Mouse (Mus musculus) erythroblast, embryonic 14.5 days (primary cell): ENCODE data around the gene Zfp513. TPM values are rescaled to one million over a fixed set of nuclear protein-coding genes. Genes with fewer than 3 reads are reported as not detected.
A peak's percentile ranks its signal among the peaks of the same experiment; 100 is the strongest.

Experiments used
- H3K27me3 ChIP-seq: 2 replicates; pipeline ENCODE4 v1.6.1; 2012; ENCODE audit warnings: inconsistent platforms; ENCODE audit not compliant: control insufficient read depth
- H3K36me3 ChIP-seq: 2 replicates; pipeline ENCODE4 v1.6.1; 2012; ENCODE audit warnings: mild to moderate bottlenecking, inconsistent platforms; ENCODE audit not compliant: control insufficient read depth
- H3K4me1 ChIP-seq: 2 replicates; pipeline ENCODE4 v1.6.1; 2012; ENCODE audit warnings: inconsistent platforms; ENCODE audit not compliant: control insufficient read depth
- H3K4me3 ChIP-seq: replicated peaks from 2 replicates; pipeline ENCODE3; 2012; ENCODE audit warnings: moderate library complexity, mild to moderate bottlenecking, inconsistent platforms
- H3K9me3 ChIP-seq: 2 replicates; pipeline ENCODE4 v1.6.1; 2012; ENCODE audit warnings: low read length, inconsistent platforms, mixed read lengths; ENCODE audit not compliant: control insufficient read depth
- GATA1 ChIP-seq: IDR thresholded peaks from 2 replicates; pipeline ENCODE4 v1.6.1; 2012; ENCODE audit warnings: low read length, inconsistent platforms, mixed read lengths
- TAL1 ChIP-seq: IDR thresholded peaks from 3 replicates; pipeline ENCODE4 v1.6.1; 2012; ENCODE audit warnings: low read length, inconsistent platforms, mixed read lengths
- polyA plus RNA-seq: library from polyadenylated mRNA; stranded (reverse); fragments of >175 nt; gene quantifications from 2 replicates; pipeline ENCODE4 v1.2.3, GENCODE M21; 2012

Zfp513 gene
- polyA plus RNA-seq, 1 experiment: 2.5 TPM

GRCm38 (mm10) chr5:31202933-31203332 lies 830 bp upstream of the Zfp513 start:
- Histone ChIP-seq H3K36me3 (peaks cover 96% of the 10 kb centered on the region), H3K4me3 (peak overlapping the region; percentile 84), H3K4me1 (peaks cover 35% of the 10 kb centered on the region), H3K27me3 (no peaks in the 10 kb centered on the region), H3K9me3 (no peaks in the 10 kb centered on the region)
- no peak for TF ChIP-seq TAL1
- no peak for TF ChIP-seq GATA1

- Histone ChIP-seq H3K4me1 (peaks cover 43% of the 10 kb centered on the region), H3K27me3 (no peaks in the 10 kb centered on the region), H3K9me3 (no peaks in the 10 kb centered on the region), H3K36me3 (peaks cover 96% of the 10 kb centered on the region), H3K4me3 (peak overlapping the region; percentile 84)
- TF ChIP-seq GATA1: no peak
- no peak for TF ChIP-seq TAL1
These were observed 911 bp downstream of the Zfp513 start for GRCm38 (mm10) chr5:31201042-31201741.

GRCm38 (mm10) chr5:31200327-31200768 lies 1.8 kb downstream of the Zfp513 start:
- H3K4me3 ChIP-seq: no peak overlapping the region
- H3K36me3 ChIP-seq: peaks cover 96% of the 10 kb centered on the region
- H3K4me1 ChIP-seq: peaks cover 44% of the 10 kb centered on the region
- no peaks in the 10 kb centered on the region for H3K27me3 ChIP-seq
- TF ChIP-seq TAL1: no peak
- no peak for TF ChIP-seq GATA1
- H3K9me3 ChIP-seq: no peaks in the 10 kb centered on the region

- Histone ChIP-seq H3K27me3 (no peaks in the 10 kb centered on the region), H3K4me1 (peaks cover 48% of the 10 kb centered on the region), H3K4me3 (no peak overlapping the region), H3K36me3 (peaks cover 96% of the 10 kb centered on the region), H3K9me3 (no peaks in the 10 kb centered on the region)
- TF ChIP-seq GATA1 (no peak), TAL1 (no peak)
These were observed 2.2 kb downstream of the Zfp513 start for GRCm38 (mm10) chr5:31199893-31200292.

- H3K4me1 ChIP-seq: peaks cover 53% of the 10 kb centered on the region
- H3K9me3 ChIP-seq: no peaks in the 10 kb centered on the region
- TF ChIP-seq TAL1 (no peak), GATA1 (no peak)
- no peaks in the 10 kb centered on the region for H3K27me3 ChIP-seq
- no peak overlapping the region for H3K4me3 ChIP-seq
- peaks cover 96% of the 10 kb centered on the region for H3K36me3 ChIP-seq
These were observed 2.7 kb downstream of the Zfp513 start for GRCm38 (mm10) chr5:31199321-31199892.

- H3K9me3 ChIP-seq: no peaks in the 10 kb centered on the region
- peaks cover 90% of the 10 kb centered on the region for H3K36me3 ChIP-seq
- H3K27me3 ChIP-seq: no peaks in the 10 kb centered on the region
- peaks cover 58% of the 10 kb centered on the region for H3K4me1 ChIP-seq
- no peak overlapping the region for H3K4me3 ChIP-seq
- TF ChIP-seq TAL1 (no peak), GATA1 (no peak)
These were observed 3.3 kb downstream of the Zfp513 start for GRCm38 (mm10) chr5:31198616-31199320.

GRCm38 (mm10) chr5:31198170-31198569 lies 3.9 kb downstream of the Zfp513 start:
- Histone ChIP-seq H3K4me3 (no peak overlapping the region), H3K27me3 (no peaks in the 10 kb centered on the region), H3K36me3 (peaks cover 84% of the 10 kb centered on the region), H3K9me3 (no peaks in the 10 kb centered on the region), H3K4me1 (peaks cover 59% of the 10 kb centered on the region)
- TF ChIP-seq TAL1 (no peak), GATA1 (no peak)

GRCm38 (mm10) chr5:31197072-31197471 lies 5.0 kb downstream of the Zfp513 start:
- Histone ChIP-seq H3K27me3 (no peaks in the 10 kb centered on the region), H3K4me1 (peaks cover 55% of the 10 kb centered on the region), H3K4me3 (no peak overlapping the region), H3K9me3 (no peaks in the 10 kb centered on the region), H3K36me3 (peaks cover 73% of the 10 kb centered on the region)
- TF ChIP-seq GATA1: no peak
- TF ChIP-seq TAL1: no peak

GRCm38 (mm10) chr5:31196207-31196606 lies 5.9 kb downstream of the Zfp513 start:
- Histone ChIP-seq H3K4me3 (no peak overlapping the region), H3K4me1 (peaks cover 57% of the 10 kb centered on the region), H3K9me3 (no peaks in the 10 kb centered on the region), H3K27me3 (no peaks in the 10 kb centered on the region), H3K36me3 (peaks cover 72% of the 10 kb centered on the region)
- no peak for TF ChIP-seq TAL1
- no peak for TF ChIP-seq GATA1
